Mouse (Mus musculus): Measurements from ENCODE around the gene A630076J17Rik. TPM values are rescaled to one million over a fixed set of nuclear protein-coding genes. Genes with fewer than 3 reads are reported as not detected.

A630076J17Rik gene
- total and polyA plus RNA-seq, 2 experiments from 2014 or later: 0.11 TPM; not detected in 1

- no peak overlapping the region for H3K4me3 ChIP-seq (ENCODE audit: low read depth, low read length)
- no peaks in the 10 kb centered on the region for H3K4me1 ChIP-seq (ENCODE audit: control insufficient read depth, insufficient read depth)
- no peak overlapping the region for H3K27ac ChIP-seq (ENCODE audit: low read depth)
- no peak for DNase-seq (ENCODE audit: low spot score)
- H3K9ac ChIP-seq (replicated peaks; ENCODE audit: low read depth, low read length): no peak overlapping the region
- no peak for ATAC-seq (ENCODE audit: insufficient read depth, low read depth)
- H3K27me3 ChIP-seq (ENCODE audit: control insufficient read depth, insufficient read depth, low read length): no peaks in the 10 kb centered on the region
- WGBS: 38% methylated on average over 4 of the region's 4 CpGs
- H3K9me3 ChIP-seq (replicated peaks; ENCODE audit: control insufficient read depth, low read length): no peaks in the 10 kb centered on the region
- no peaks in the 10 kb centered on the region for H3K36me3 ChIP-seq (replicated peaks; ENCODE audit: control insufficient read depth, insufficient read depth, low read length)
- no peak overlapping the region for H3K4me2 ChIP-seq (ENCODE audit: low read depth, low read length)
- TF ChIP-seq CTCF (IDR thresholded peaks at IDR 0.05; ENCODE audit: low read depth) (no peak), EP300 (IDR thresholded peaks at IDR 0.05; ENCODE audit: low read depth) (no peak)
Observed at GRCm38 (mm10) chr3:107206490-107207150, 23.8 kb upstream of the A630076J17Rik start.

GRCm38 (mm10) chr3:107207625-107208253 is 22.7 kb upstream of the A630076J17Rik start:
- Histone ChIP-seq H3K9ac (replicated peaks; ENCODE audit: low read depth, low read length) (no peak overlapping the region), H3K4me2 (ENCODE audit: low read depth, low read length) (no peak overlapping the region), H3K4me1 (ENCODE audit: control insufficient read depth, insufficient read depth) (no peaks in the 10 kb centered on the region), H3K27ac (ENCODE audit: low read depth) (no peak overlapping the region), H3K9me3 (replicated peaks; ENCODE audit: control insufficient read depth, low read length) (no peaks in the 10 kb centered on the region), H3K27me3 (ENCODE audit: control insufficient read depth, insufficient read depth, low read length) (no peaks in the 10 kb centered on the region), H3K36me3 (replicated peaks; ENCODE audit: control insufficient read depth, insufficient read depth, low read length) (no peaks in the 10 kb centered on the region), H3K4me3 (ENCODE audit: low read depth, low read length) (no peak overlapping the region)
- WGBS: 60% methylated on average over 7 of the region's 7 CpGs
- DNase-seq (ENCODE audit: low spot score) (no peak), ATAC-seq (ENCODE audit: insufficient read depth, low read depth) (no peak)
- TF ChIP-seq CTCF (IDR thresholded peaks at IDR 0.05; ENCODE audit: low read depth) (no peak), EP300 (IDR thresholded peaks at IDR 0.05; ENCODE audit: low read depth) (no peak)

- Histone ChIP-seq H3K4me3 (ENCODE audit: low read depth, low read length) (no peak overlapping the region), H3K27ac (ENCODE audit: low read depth) (no peak overlapping the region), H3K27me3 (ENCODE audit: control insufficient read depth, insufficient read depth, low read length) (peaks cover 5% of the 10 kb centered on the region; the same call in 1 of the 2 replicates), H3K9ac (replicated peaks; ENCODE audit: low read depth, low read length) (no peak overlapping the region), H3K9me3 (replicated peaks; ENCODE audit: control insufficient read depth, low read length) (no peaks in the 10 kb centered on the region), H3K4me2 (ENCODE audit: low read depth, low read length) (no peak overlapping the region), H3K4me1 (ENCODE audit: control insufficient read depth, insufficient read depth) (no peaks in the 10 kb centered on the region), H3K36me3 (replicated peaks; ENCODE audit: control insufficient read depth, insufficient read depth, low read length) (no peaks in the 10 kb centered on the region)
- TF ChIP-seq EP300 (IDR thresholded peaks at IDR 0.05; ENCODE audit: low read depth) (no peak), CTCF (IDR thresholded peaks at IDR 0.05; ENCODE audit: low read depth) (no peak)
- DNase-seq (ENCODE audit: low spot score) (no peak), ATAC-seq (ENCODE audit: insufficient read depth, low read depth) (no peak)
- WGBS: 72% methylated on average over 5 of the region's 5 CpGs
Observed at GRCm38 (mm10) chr3:107214606-107215005, 15.8 kb upstream of the A630076J17Rik start.

GRCm38 (mm10) chr3:107216400-107217100 is 13.9 kb upstream of the A630076J17Rik start:
- TF ChIP-seq EP300 (IDR thresholded peaks at IDR 0.05; ENCODE audit: low read depth) (no peak), CTCF (IDR thresholded peaks at IDR 0.05; ENCODE audit: low read depth) (no peak)
- no peaks in the 10 kb centered on the region for H3K4me1 ChIP-seq (ENCODE audit: control insufficient read depth, insufficient read depth)
- H3K36me3 ChIP-seq (replicated peaks; ENCODE audit: control insufficient read depth, insufficient read depth, low read length): no peaks in the 10 kb centered on the region
- 68% methylated on average over 8 of the region's 8 CpGs for WGBS
- H3K9ac ChIP-seq (replicated peaks; ENCODE audit: low read depth, low read length): no peak overlapping the region
- H3K27ac ChIP-seq (ENCODE audit: low read depth): no peak overlapping the region
- no peaks in the 10 kb centered on the region for H3K9me3 ChIP-seq (replicated peaks; ENCODE audit: control insufficient read depth, low read length)
- no peak overlapping the region for H3K4me2 ChIP-seq (ENCODE audit: low read depth, low read length)
- peaks cover 15% of the 10 kb centered on the region; the same call in 1 of the 2 replicates for H3K27me3 ChIP-seq (ENCODE audit: control insufficient read depth, insufficient read depth, low read length)
- no peak overlapping the region for H3K4me3 ChIP-seq (ENCODE audit: low read depth, low read length)
- DNase-seq (ENCODE audit: low spot score) (no peak), ATAC-seq (ENCODE audit: insufficient read depth, low read depth) (no peak)

- Histone ChIP-seq H3K9me3 (replicated peaks; ENCODE audit: control insufficient read depth, low read length) (no peaks in the 10 kb centered on the region), H3K4me1 (ENCODE audit: control insufficient read depth, insufficient read depth) (no peaks in the 10 kb centered on the region), H3K36me3 (replicated peaks; ENCODE audit: control insufficient read depth, insufficient read depth, low read length) (no peaks in the 10 kb centered on the region), H3K4me2 (ENCODE audit: low read depth, low read length) (no peak overlapping the region), H3K4me3 (ENCODE audit: low read depth, low read length) (no peak overlapping the region), H3K27me3 (ENCODE audit: control insufficient read depth, insufficient read depth, low read length) (peaks cover 15% of the 10 kb centered on the region; the same call in 1 of the 2 replicates), H3K9ac (replicated peaks; ENCODE audit: low read depth, low read length) (no peak overlapping the region), H3K27ac (ENCODE audit: low read depth) (no peak overlapping the region)
- DNase-seq (ENCODE audit: low spot score) (no peak), ATAC-seq (ENCODE audit: insufficient read depth, low read depth) (no peak)
- WGBS: 79% methylated on average over 3 of the region's 3 CpGs
- TF ChIP-seq EP300 (IDR thresholded peaks at IDR 0.05; ENCODE audit: low read depth) (no peak), CTCF (IDR thresholded peaks at IDR 0.05; ENCODE audit: low read depth) (no peak)
Observed at GRCm38 (mm10) chr3:107217101-107217480, 13.3 kb upstream of the A630076J17Rik start.
